Mouse (Mus musculus): Measurements from ENCODE around the gene Clasp1. TPM values are rescaled to one million over a fixed set of nuclear protein-coding genes. Genes with fewer than 3 reads are reported as not detected.

The Clasp1 gene
- total and polyA plus RNA-seq, 3 experiments = 32.0 to 53.2 (median 42.2) TPM

DNA sequence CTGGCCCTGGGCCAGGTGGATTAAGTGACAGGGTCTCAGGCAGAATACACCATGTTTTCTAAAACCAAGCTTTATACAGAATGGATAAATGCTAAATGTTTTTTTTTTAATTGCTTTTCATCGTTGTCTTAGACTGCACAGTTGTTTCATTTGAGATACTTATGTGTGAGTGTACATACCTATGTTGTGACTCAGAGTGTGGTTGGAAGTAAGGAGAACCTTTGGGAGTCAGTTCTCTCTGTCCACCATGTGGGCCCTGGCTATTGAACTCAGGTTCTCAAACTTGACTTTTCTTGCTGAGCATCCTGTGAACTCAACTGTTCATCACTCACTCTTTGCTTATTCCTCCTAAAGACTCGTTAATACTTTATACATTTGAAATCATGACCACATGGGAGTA lies 58.3 kb downstream of the Clasp1 start:
- H3K9me3 ChIP-seq (replicated peaks; ENCODE audit: low read length) = peaks cover 6% of the 10 kb centered on the region
- H3K9ac ChIP-seq (ENCODE audit: insufficient read depth, low read depth) = no peak overlapping the region
- H3K79me2 ChIP-seq (replicated peaks; ENCODE audit: control insufficient read depth, extremely low read depth, insufficient read depth, poor library complexity, severe bottlenecking) = peaks cover 58% of the 10 kb centered on the region
- in situ Hi-C loops (cut with MboI; ENCODE audit: low pct_ligation_motif_present, low pct_unique_long_range_greater_than_20kb, low sequenced_read_pairs) = no loop called here
- no peaks in the 10 kb centered on the region for H3K27me3 ChIP-seq (replicated peaks)
- no peak for DNase-seq (ENCODE audit: extremely low read depth)
- no peak overlapping the region for H3K4me3 ChIP-seq (replicated peaks in 1 of 3; ENCODE audit: low read depth in 2 of 3, low read length in 2 of 3, poor library complexity in 1 of 3)
- peaks cover 9 to 54% of the 10 kb centered on the region in 2 experiments for H3K36me3 ChIP-seq (replicated peaks in 1 of 2; ENCODE audit: control insufficient read depth in 1 of 2, insufficient read depth in 1 of 2, low read length in 1 of 2)
- TF ChIP-seq JUND (conservative IDR thresholded peaks at IDR 0.05; ENCODE audit: low read depth, low read length) = no peak
- TF ChIP-seq MXI1 (IDR thresholded peaks at IDR 0.05; ENCODE audit: low read depth, low read length) = no peak
- no peak for TF ChIP-seq ZKSCAN1 (IDR thresholded peaks at IDR 0.05; ENCODE audit: borderline replicate concordance, low read depth, low read length)
- TF ChIP-seq ELF1 (IDR thresholded peaks at IDR 0.05; ENCODE audit: low read depth, low read length) = no peak
- TF ChIP-seq USF1 (IDR thresholded peaks at IDR 0.05; ENCODE audit: low read depth, low read length) = no peak
- no peak for TF ChIP-seq JUN (IDR thresholded peaks at IDR 0.05; ENCODE audit: insufficient read depth, low read depth, low read length)
- dilution Hi-C loops (cut with MboI; ENCODE audit: extremely low pct_ligation_motif_present, extremely low pct_unique_long_range_greater_than_20kb, low sequenced_read_pairs) = no loop called here
- no peak overlapping the region for H3K27ac ChIP-seq (ENCODE audit: insufficient read depth, low read depth)
- H3K4me1 ChIP-seq (ENCODE audit: control insufficient read depth in 1 of 2, insufficient read depth in 2 of 2) = peaks cover 28 to 94% of the 10 kb centered on the region in 2 experiments
- no peak overlapping the region for H3K4me2 ChIP-seq (ENCODE audit: insufficient read depth, low read depth, poor library complexity, severe bottlenecking)

DNA sequence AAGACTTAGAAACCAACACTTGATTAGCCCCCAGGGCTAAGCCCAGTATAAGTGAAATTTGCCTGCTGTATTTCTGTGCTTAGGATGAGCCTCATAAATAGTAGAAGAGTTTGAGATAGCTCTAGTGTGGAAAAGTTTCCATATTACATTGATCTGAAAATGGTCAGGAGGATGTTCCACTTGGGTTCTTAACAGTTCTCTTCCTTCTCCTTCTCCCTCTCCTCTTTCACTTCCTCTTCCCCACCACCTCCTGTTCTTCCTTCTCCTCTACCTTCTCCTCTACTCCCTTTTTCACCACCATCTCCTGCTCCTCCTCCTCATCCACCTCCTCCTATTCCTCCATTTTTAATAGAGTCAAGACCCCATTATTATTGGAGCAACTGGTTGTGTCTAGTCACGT lies 59.4 kb downstream of the Clasp1 start:
- dilution Hi-C loops (cut with MboI; ENCODE audit: extremely low pct_ligation_motif_present, extremely low pct_unique_long_range_greater_than_20kb, low sequenced_read_pairs) = no loop called here

DNA sequence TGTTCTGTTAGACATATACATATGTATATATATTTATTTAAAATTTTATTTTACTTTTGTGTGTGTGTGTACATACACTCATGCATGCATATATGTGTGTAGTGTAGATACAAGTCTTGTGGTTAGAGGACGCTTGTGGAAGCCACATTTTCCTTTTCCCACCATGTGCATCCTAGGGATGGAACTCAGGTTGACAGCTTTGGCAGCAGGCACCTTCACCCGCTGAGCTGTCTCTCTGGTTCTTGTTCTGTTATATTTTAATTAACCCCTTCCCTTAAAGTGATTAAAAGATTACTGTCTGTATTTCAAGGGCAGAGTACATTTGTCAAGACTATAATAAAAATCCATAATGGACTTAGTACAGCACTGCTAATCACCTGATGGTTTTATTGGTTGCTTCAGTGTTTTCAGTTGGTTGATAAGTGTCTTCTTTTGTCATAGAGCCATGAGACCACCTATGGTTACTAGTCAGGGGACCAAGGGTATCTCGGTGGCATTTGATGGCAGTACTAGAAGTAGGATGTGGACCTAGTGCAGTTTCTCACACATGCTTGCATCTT lies 62.1 kb downstream of the Clasp1 start:
- no peak for TF ChIP-seq GABPA (IDR thresholded peaks at IDR 0.05; ENCODE audit: insufficient replicate concordance, low read depth, low read length)
- TF ChIP-seq ELF1 (IDR thresholded peaks at IDR 0.05; ENCODE audit: low read depth, low read length) = no peak
- no peak for TF ChIP-seq CTCF (conservative IDR thresholded peaks at IDR 0.05 in 1 of 2, IDR thresholded peaks at IDR 0.05 in 1 of 2; ENCODE audit: low read depth in 2 of 2, low read length in 2 of 2)
- TF ChIP-seq NELFE (IDR thresholded peaks at IDR 0.05; ENCODE audit: low read depth, low read length) = no peak
- TF ChIP-seq USF1 (IDR thresholded peaks at IDR 0.05; ENCODE audit: low read depth, low read length) = no peak
- no peak overlapping the region for H3K9ac ChIP-seq (ENCODE audit: insufficient read depth, low read depth)

More for the DNA sequence above, 59.4 kb downstream of the Clasp1 start:
- Histone ChIP-seq H3K9ac (ENCODE audit: insufficient read depth, low read depth) (no peak overlapping the region), H3K4me2 (ENCODE audit: insufficient read depth, low read depth, poor library complexity, severe bottlenecking) (no peak overlapping the region; the same call in 1 of the 2 replicates), H3K9me3 (replicated peaks; ENCODE audit: low read length) (no peaks in the 10 kb centered on the region), H3K27me3 (replicated peaks) (no peaks in the 10 kb centered on the region), H3K79me2 (replicated peaks; ENCODE audit: control insufficient read depth, extremely low read depth, insufficient read depth, poor library complexity, severe bottlenecking) (peaks cover 61% of the 10 kb centered on the region), H3K27ac (ENCODE audit: insufficient read depth, low read depth) (0 out of 2 replicates have a peak overlapping the region, but pooled peaks have one; percentile 11), H3K36me3 (replicated peaks in 1 of 2; ENCODE audit: control insufficient read depth in 1 of 2, insufficient read depth in 1 of 2, low read length in 1 of 2) (peaks cover 3 to 50% of the 10 kb centered on the region in 2 experiments), H3K4me3 (replicated peaks in 1 of 3; ENCODE audit: low read depth in 2 of 3, low read length in 2 of 3, poor library complexity in 1 of 3) (no peak overlapping the region), H3K4me1 (ENCODE audit: control insufficient read depth in 1 of 2, insufficient read depth in 2 of 2) (peaks cover 38 to 98% of the 10 kb centered on the region in 2 experiments)
- in situ Hi-C loops (cut with MboI; ENCODE audit: low pct_ligation_motif_present, low pct_unique_long_range_greater_than_20kb, low sequenced_read_pairs) = no loop called here
- no peak for DNase-seq (ENCODE audit: extremely low read depth)
- TF ChIP-seq USF2 (conservative IDR thresholded peaks at IDR 0.05; ENCODE audit: low read depth, low read length) = no peak
- no peak for TF ChIP-seq ZKSCAN1 (IDR thresholded peaks at IDR 0.05; ENCODE audit: borderline replicate concordance, low read depth, low read length)
- peak; percentile 78 for TF ChIP-seq EP300 (IDR thresholded peaks at IDR 0.05; ENCODE audit: low read length)

More for the DNA sequence above, 62.1 kb downstream of the Clasp1 start:
- Histone ChIP-seq H3K4me1 (ENCODE audit: control insufficient read depth in 1 of 2, insufficient read depth in 2 of 2) (peaks cover 44 to 90% of the 10 kb centered on the region in 2 experiments), H3K4me2 (ENCODE audit: insufficient read depth, low read depth, poor library complexity, severe bottlenecking) (no peak overlapping the region), H3K9me3 (replicated peaks; ENCODE audit: low read length) (no peaks in the 10 kb centered on the region), H3K4me3 (replicated peaks in 1 of 3; ENCODE audit: low read depth in 2 of 3, low read length in 2 of 3, poor library complexity in 1 of 3) (no peak overlapping the region), H3K79me2 (replicated peaks; ENCODE audit: control insufficient read depth, extremely low read depth, insufficient read depth, poor library complexity, severe bottlenecking) (peaks cover 68% of the 10 kb centered on the region), H3K27me3 (replicated peaks) (no peaks in the 10 kb centered on the region), H3K27ac (ENCODE audit: insufficient read depth, low read depth) (no peak overlapping the region), H3K36me3 (replicated peaks in 1 of 2; ENCODE audit: control insufficient read depth in 1 of 2, insufficient read depth in 1 of 2, low read length in 1 of 2) (peaks cover 0 to 36% of the 10 kb centered on the region in 2 experiments)
- dilution Hi-C loops (cut with MboI; ENCODE audit: extremely low pct_ligation_motif_present, extremely low pct_unique_long_range_greater_than_20kb, low sequenced_read_pairs) (no loop called here), in situ Hi-C loops (cut with MboI; ENCODE audit: low pct_ligation_motif_present, low pct_unique_long_range_greater_than_20kb, low sequenced_read_pairs) (no loop called here)
- no peak for DNase-seq (ENCODE audit: extremely low read depth)
